Mouse (Mus musculus) heart, adult 8-10 months (tissue): Measurements from ENCODE around the gene Cdk2ap2. TPM values are rescaled to one million over a fixed set of nuclear protein-coding genes. Genes with fewer than 3 reads are reported as not detected.

Experiments used
- DNase-seq: peaks from one replicate; pipeline ENCODE4 v3.0.0; 2022; ENCODE audit warnings: low spot score
- total RNA-seq, 4 experiments: library from RNA; stranded (reverse); gene quantifications; 2 replicates each; pipeline ENCODE4 v1.2.4; 2022

The Cdk2ap2 gene
- total RNA-seq, 4 experiments from 2014 or later, result 33.6 to 43.4 (median 39.5) TPM

DNA sequence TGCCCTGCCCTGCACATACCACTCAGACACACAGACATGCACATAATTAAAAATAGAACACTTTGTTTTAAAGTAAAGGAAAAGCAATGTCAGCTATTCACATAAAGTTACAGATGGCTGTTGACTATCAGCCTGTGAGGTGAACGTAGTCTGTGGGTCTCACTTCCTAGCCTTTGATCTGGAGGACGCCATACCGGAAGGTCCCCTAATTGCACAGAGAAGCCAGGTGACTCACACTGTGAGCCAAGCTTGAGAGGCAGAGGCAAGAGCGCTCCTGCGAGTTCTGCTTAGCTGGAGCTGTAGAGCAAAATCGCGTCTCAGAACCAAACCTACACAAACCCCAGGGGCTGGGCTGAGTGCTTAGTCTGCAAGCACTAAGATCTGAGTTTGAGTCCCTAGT lies 3.2 kb upstream of the Cdk2ap2 start:
- DNase-seq, result no peak

DNA sequence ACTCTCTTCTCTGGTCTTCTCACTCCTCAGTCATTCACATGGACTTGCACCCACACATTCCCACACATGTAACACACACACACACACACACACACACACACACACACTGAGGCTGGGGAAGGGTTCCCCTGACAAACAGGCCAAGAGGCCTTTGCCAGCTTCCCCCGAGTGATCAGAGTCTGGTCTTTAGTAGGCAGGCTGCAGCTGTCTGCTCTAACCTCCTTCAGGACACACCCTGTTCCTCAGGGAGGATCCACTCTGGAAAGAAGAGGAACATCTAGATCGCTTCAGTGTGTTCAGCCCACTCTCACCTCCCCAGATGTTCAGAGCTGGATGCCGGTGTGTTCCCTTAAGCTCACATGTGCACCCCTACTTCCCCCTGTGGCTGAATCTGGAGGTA lies 2.6 kb upstream of the Cdk2ap2 start:
- DNase-seq, result no peak

DNA sequence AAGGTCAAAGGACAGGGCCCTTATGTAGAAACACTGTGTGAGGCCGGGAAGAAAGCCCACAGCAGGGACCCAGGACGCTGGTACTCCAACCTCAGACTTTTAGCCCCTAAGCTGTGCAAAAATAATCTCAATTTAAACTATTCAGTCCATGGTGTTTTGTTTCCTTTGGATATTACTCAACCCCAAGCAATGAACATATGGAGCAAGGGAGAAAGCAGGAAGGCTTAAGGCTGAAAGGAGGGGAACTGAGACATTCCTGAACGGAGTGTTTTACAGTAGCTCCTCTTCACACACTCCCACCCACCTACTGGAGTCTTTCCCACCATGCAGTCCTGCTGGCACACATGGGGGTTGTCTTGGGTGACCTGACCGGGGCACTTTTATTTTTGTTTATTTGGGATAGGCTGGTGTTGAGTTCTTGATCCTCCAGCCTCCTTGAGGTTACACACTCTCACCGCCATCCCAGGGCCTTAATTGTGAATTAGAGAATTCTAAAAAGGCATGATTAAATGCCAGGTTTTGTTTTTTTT lies 2.1 kb upstream of the Cdk2ap2 start:
- DNase-seq, result no peak

GRCm38 (mm10) chr19:4095802-4096201 lies 1.2 kb upstream of the Cdk2ap2 start:
- no peak for DNase-seq

DNA sequence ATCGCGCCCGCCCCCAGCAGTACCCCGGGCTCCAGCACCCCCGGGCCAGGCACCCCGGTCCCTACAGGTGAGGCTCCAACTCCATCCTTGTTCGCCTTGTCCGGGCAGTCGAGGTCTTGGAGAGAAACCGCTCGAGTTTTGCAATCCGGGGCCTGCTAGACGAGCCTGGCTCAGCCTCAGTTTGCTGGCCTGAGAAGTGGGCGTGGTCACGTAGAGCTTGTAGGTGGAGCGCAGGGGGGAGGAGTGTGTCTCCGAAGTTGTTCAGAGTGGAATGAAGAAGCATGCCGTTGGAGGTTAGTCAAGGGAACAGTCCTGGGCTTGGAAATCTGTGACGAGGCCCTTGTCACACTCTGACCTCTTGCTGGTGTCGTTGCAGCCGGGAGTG lies 451 bp downstream of the Cdk2ap2 start:
- peak; percentile 83 for DNase-seq

DNA sequence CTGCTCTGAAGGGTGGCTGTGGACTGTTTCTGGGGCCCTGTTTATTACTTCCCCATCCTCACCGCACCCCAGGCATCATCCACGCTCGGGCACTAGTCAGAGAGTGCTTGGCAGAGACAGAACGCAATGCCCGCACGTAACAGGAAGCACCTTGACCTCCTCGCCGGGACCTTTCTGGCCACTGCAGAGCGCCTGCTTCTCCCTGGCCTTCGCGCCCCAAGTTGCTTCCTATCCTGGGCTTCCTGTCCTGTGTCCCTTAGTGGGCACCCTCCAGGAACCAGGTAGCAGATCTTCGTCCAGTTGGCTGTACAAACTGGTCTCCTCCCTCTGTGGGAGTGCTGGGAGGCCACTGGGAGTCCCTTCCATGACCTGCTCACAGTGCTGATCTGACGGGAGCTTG lies 1.4 kb downstream of the Cdk2ap2 start:
- no peak for DNase-seq

- DNase-seq, result peak; percentile 91
Observed at GRCm38 (mm10) chr19:4099056-4099455, 2.1 kb downstream of the Cdk2ap2 start.

DNA sequence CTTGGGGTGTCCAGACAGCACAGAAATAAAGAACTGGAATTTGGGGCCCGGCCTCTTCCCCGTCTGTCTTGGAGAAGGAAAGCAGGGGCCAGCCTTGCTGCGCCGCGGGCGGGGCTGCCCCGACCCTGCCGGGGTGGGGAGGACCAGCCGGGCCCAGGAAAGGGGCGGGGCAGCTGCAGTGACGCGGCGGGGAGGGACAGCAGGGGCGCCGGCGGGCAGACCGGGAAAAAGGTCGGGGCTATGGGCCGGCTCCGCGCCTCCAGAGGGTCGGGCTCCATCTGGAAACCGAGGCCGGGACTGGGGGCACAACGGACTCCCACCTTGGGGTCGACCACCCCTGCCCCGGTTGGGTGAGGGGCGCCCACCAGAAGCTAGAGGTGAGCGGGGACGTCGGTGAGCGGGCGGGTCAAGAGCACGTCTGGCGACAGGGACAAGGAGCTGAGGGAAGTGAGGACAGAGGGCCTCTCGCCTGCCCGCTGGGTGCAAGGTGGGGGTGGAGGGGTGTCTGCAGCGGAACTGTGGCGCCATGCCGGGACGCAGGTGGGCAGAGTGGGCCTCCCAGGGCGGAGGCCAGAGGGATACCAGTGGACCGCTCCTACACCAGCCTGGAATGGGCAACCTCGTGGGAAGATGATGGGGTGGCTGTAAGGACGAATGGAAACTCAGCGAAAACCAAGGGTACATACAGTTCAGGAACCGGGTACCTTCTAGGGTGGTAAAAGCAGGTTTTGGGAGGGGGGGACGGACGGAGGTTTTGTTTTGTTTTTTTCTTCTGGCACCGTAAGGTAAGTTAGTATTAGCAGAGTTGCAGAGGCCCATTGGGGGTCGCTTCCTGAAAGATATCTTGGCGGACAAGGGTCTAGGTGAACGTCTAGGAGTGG lies 3.1 kb downstream of the Cdk2ap2 start, which contains the start of gene Pitpnm1:
Gene Pitpnm1 (plus strand): TSS at position 162 of the 881 bp plus-strand sequence.
- peak; percentile 77 for DNase-seq

DNA sequence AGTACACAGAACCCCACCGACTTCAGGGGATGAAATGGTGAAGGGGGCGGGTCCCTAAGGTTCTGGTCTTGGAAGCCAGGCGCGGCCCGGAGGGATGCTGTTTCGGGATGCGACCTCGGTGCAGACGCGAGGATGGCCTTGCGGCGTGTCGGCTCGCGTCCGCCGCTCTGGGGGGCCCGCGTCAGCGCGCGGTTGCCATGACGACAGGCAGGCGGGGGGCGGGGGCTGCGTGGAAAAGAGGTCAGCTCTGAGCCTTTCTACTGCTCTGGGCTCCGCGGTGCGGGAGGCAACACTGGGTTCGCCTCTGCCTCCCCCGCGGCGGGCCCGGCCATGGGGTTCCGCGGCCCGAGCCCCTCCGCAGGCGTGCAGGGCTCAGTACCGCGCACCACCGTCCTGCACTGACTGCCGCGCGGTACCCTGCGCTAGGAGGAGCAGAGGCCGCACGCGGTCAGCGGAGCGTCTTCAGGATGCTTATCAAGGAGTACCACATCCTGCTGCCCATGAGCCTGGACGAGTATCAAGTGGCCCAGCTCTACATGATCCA lies 3.8 kb downstream of the Cdk2ap2 start:
- DNase-seq, result no peak

GRCm38 (mm10) chr19:4101466-4101865 lies 4.5 kb downstream of the Cdk2ap2 start:
- DNase-seq, result no peak

- no peak for DNase-seq
Observed at GRCm38 (mm10) chr19:4102049-4102448, 5.1 kb downstream of the Cdk2ap2 start.

DNA sequence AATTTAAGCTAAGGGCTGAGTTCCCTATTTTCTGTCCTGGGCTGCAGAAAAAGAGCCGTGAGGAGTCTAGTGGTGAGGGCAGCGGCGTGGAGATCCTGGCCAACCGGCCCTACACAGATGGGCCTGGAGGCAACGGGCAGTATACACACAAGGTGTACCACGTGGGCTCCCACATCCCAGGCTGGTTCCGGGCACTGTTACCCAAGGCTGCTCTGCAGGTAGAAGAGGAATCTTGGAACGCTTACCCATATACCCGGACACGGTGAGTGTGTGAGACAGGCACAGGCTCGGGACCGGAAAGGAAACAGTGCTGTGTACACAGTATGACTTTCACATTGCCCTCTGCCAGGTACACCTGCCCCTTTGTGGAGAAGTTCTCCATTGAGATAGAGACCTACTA lies 5.6 kb downstream of the Cdk2ap2 start:
- DNase-seq, result no peak

DNA sequence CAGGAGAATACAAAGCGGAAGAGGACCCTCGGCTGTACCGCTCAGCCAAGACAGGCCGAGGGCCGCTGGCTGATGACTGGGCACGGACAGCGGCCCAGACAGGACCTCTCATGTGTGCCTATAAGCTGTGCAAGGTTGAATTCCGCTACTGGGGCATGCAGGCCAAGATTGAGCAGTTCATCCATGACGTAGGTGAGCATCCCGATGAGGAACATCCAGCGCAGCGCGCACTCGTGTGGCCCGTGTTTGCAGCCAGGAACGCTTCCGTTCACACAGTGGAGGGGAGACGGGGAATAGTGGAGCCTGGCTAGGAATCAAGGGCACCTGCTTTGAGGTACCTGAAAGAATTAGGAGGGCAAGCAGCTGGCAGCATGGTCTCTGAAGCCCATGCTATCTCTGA lies 6.3 kb downstream of the Cdk2ap2 start:
- DNase-seq, result no peak

DNA sequence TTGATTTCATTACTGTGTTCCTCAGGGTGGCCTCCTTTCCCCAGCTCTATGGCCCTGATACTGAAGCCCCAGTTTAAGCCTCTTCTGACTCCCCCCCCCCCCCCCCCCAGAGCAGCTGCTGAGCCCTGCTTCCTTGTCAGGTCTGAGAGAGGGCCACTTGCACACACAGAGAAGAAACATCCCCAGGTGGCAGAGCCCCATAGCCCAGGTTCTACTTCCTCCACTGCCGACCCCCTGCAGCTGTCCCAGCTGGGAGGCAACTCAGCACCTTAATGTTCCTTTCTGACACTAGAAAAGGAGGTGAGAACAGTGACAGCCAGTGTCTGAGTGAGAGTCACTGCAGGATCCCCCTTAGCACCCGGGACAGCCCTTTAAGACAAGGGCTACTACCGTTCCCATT lies 6.8 kb downstream of the Cdk2ap2 start:
- DNase-seq, result no peak

DNA sequence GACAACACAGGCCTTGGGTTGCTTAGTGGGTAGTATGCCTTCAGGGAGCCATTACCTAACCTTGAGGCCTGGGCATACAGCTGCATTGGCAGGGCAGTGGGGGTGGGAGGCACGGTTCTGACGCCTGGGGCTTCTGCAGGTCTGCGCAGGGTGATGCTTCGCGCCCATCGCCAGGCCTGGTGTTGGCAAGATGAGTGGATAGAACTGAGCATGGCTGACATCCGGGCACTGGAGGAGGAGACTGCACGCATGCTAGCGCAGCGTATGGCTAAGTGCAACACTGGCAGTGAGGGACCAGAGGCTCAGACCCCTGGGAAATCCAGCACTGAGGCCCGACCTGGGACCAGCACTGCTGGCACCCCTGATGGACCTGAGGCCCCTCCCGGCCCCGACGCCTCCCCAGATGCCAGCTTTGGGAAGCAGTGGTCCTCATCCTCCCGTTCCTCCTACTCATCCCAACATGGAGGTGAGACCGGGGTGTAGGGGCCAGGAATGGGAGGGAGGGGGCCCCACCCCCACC lies 7.8 kb downstream of the Cdk2ap2 start:
- no peak for DNase-seq

- no peak for DNase-seq
Observed at GRCm38 (mm10) chr19:4106654-4107053, 9.7 kb downstream of the Cdk2ap2 start.

DNA sequence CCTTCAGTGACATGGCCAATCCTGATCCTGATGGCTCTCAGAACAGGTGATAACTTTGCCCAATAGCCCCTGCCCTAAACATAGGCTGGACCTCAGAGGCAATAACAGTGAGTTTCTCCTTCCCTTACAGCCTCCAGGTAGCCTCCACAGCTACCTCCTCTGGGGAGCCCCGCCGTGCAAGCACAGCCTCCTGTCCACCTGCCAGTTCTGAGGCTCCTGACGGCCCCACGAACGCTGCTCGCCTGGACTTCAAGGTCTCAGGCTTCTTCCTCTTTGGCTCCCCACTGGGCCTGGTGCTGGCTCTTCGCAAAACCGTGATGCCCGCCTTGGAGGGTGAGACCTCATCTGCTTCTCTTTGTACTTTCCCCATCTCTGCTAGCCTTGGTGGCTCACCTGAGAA lies 11.6 kb downstream of the Cdk2ap2 start:
- no peak for DNase-seq

GRCm38 (mm10) chr19:4112063-4112960 lies 15.3 kb downstream of the Cdk2ap2 start:
- DNase-seq, result no peak

- DNase-seq, result peak; percentile 80
Observed at GRCm38 (mm10) chr19:4113186-4113805, 16.3 kb downstream of the Cdk2ap2 start.

- no peak for DNase-seq
Observed at GRCm38 (mm10) chr19:4113806-4114230, 16.8 kb downstream of the Cdk2ap2 start.

DNA sequence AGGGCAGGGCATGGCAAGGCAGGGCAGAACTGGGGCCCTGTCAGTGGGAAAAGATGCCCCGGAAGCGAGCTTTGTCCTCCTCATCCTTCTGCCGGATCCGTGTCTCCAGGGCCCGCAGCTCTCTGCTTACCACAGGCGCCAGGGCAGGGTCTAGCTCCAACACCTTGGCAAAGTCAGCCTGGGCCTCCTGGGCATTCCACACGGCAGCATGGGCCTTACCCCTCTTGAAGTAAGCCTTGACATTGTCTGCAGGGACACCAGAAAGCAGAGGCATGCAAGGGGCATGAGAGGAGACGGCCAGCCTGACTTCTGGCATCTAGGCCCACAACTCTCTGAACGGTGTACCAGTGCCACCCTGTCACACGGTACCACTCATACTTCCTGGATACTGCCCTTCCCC lies 17.6 kb downstream of the Cdk2ap2 start:
- no peak for DNase-seq
